Mouse (Mus musculus) heart, postnatal 25 days (tissue): ENCODE data around the gene Tm9sf2. TPM values are rescaled to one million over a fixed set of nuclear protein-coding genes. Genes with fewer than 3 reads are reported as not detected.

Experiments used
- DNase-seq: peaks from one replicate; pipeline ENCODE4 v3.0.0; 2022; ENCODE audit warnings: low spot score
- intact Hi-C: fragments of 180-260 bp; cut with DNase I; formaldehyde crosslinking; loops from one replicate; pipeline ENCODE4 v1.15.1; 2025
- total RNA-seq, 2 experiments: library from RNA; stranded (reverse); gene quantifications; 2 replicates each; pipeline ENCODE4 v1.2.3; 2021

Tm9sf2 gene
- total RNA-seq, 2 experiments from 2014 or later, result 122 to 129 TPM

DNA sequence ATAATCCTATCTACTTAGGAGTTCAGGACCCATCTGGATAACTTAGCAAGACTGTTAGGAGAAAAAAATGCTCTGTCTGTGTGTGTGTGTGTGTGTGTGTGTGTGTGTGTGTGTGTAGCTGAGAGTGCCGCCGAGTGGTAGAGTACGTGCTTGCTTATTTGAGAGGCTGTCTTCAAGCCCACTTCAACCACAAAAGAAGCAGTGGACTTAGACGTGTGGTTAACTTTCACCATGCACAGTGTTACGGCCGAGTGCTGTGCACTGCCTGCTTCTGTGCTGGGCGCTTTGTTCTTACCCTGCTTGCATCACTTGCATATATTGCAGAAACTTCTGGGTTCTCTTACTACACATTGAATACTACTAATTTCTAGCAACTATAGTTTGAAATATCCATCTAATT is 50.9 kb downstream of the Tm9sf2 start:
- intact Hi-C loops, result no loop called here

DNA sequence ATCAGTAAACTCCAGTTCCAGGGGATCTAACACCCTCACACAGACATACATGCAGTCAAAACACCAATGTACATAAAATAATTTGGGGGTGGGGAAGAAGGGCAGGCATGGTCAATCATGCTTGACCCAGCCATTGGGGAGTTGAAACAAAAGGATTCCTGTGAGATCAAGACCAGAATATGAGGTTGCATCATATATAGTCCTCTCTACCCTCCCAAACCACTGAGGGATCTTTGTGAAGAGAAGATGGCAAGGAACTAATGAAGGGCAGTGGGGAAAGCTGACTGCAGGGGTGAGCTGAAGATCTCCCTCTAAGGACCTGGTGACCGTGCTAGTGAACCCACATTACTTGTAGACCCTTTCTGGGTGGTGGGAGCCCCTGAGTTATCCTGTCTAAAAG is 54.1 kb downstream of the Tm9sf2 start:
- no peak for DNase-seq
- intact Hi-C loops, result no loop called here

More for the DNA sequence above, 50.9 kb downstream of the Tm9sf2 start:
- DNase-seq, result no peak

DNA sequence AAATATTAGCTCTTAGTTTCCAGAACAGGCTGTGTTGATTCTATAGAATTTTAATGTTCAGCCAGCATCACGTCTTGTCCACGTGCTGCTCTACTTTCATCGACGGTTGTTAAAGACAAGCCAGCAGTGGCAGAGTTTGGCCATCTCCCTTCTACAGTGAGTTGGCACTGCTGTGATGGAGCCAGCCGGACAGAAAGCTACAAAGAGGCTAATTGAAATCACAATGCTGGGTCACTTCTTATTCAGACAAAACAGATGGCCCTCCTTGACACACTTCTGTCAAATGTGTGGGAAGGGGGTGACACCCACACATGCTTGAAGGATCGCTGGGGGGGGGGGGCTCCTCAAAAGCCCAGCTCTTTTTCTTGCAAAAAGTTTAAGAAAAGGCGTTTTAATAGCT is 62.1 kb downstream of the Tm9sf2 start:
- DNase-seq, result no peak
- intact Hi-C loops, result no loop called here

DNA sequence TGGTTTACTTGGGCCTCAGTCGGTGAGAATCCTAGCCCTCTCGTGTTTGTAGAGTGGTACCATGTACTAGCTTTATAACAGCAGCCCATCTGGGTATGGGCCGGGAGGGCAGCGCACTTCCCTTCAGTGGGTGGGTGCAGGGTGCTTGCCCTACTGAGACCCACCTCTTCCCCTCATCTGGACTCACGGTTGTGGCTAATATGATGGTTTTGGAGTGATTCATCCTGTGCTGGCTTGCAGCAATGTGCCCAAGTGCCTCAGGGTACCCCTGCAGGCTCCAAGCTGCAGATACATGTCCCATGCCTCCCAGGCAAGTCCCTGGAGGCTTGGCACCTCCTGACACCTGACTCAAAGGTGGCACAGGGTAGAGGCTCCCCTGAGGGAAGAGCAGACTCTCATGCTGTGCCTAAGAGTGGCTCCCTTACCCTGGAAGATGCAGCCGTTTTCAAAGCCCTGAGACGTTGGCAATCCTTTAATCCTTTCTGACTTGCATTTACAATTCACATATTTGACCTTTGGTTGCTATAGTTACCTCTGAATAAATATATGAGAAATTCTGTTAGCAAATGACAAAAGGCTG is 63.5 kb downstream of the Tm9sf2 start:
- DNase-seq, result no peak
- intact Hi-C loops, result no loop called here

DNA sequence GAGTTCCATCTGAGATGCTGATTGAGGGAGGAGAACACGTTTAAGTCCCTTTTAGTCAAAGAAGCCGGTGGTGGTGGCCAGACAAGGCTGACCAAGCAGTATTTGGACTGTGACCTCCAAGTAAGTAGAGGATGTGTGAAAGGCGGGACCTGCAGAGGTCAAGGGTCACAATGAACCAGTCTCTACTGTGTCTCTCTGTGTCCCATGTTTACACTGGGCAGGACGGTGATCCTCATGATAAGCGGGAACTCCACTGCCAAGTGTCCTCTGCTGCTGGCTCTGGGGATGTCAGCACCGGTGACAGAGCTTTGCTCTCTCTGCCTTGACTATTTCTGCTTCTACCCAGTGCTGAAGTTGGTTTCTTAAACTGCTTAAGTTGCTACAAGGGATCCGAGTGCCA is 64.2 kb downstream of the Tm9sf2 start:
- intact Hi-C loops, result no loop called here
- DNase-seq, result no peak

DNA sequence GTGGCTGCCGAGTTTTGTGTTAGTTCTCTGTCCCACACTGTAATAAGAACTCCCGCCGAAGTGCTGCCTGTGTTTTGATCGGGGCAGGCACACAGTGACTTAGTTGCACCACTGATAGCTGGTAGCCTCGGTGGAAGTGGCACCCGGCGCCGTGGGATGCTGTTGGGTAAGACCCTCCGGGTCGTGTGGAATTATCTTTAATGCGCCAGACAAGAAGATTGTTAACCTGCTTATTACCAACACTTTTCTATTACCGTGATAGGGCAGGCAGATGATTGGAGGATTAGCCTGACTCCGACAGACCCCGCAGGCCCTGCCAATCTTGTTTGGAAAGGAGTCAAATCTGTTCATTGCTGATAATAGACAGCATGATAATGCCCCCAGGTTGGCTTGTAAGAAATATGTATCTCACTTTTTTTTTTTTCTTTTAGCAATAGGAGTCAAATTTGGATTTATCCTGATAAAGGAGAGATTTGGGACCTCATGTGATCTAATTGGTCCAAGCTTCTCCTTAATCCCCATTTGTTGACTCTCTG is 69.5 kb downstream of the Tm9sf2 start:
- DNase-seq, result no peak
- intact Hi-C loops, result no loop called here

DNA sequence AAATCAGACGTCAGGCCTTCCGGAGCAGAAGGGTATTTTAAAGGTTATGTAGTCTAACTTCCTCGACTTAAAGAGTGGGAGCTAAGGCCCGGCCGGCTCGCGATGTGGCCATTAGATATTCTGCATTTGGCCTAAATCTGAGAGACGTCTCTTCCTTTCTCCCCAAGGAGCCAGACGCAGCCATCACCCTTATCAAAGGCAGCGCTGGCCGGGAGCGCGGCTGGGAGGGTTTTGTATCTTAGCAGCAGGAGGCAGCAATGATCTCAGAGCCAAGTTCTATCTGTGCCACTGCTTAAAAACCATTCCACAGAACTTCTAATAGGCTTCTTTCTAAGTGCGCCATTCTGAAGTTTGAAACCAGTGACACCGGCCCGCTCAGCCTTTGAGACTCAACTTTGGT is 72.4 kb downstream of the Tm9sf2 start:
- no peak for DNase-seq
- intact Hi-C loops, result no loop called here

DNA sequence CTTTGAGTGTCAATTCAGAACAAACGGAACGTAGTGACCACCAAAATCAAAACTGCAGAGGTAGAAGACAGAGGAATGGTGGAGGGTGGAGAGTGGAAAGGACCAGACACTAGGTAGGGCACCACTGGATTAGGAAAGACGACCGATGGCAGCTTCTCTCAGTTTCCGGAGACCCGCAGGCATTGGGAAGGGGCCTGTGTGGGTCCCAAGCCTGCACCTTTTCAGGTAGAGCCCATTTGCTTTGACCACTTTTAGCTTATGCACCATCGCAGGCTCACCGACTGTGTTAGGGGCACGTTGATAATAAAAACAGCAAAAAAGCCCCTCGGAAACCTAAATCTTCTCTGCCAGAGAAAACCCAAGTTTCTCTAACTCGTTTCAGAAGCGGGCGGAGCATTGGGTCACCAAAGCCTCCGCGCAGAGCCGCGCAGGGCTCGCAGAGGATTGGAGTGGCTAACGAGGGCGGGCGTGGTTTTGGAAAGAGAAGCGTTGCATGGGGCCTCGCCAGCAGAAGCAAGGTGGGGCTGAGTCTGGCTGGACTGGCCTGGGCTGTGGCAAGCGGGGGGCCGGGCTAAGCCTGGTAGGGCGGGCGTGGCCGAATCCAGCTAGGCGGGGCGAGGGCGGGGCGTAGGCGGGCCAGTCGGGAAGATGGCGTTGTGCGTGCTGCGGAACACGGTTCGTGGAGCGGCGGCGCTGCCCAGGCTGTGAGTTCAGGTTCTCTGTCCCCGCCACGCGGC is 74.4 kb downstream of the Tm9sf2 start, which contains the start of gene Clybl:
Gene Clybl, plus strand, starts transcription at position 627 of the 737 bp plus-strand sequence.
- intact Hi-C loops, result loop anchor here (10.0 kb wide), 1 partner anchor 294 kb away; the partner anchor contains the start of gene Zic2
- DNase-seq, result peak; percentile 93

DNA sequence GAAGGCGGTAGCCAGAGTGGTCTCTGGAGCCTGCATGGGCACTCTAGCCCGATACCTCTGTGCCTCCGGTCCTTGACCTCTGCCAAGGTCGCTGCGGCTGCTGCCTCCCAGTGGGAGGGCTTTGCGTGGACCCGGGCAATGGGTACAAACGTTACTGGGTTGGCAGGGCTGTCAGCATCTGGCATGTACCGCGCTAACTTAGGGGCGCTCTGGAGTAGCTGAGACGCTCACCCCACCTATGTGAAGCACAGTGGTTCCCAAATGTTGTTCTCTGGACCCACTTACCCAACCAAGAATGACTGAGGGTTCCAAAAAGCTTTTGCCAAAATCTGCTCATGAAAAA is 74.9 kb downstream of the Tm9sf2 start:
- intact Hi-C loops, result loop anchor here (10.0 kb wide), 1 partner anchor 293 kb away; the partner anchor contains the start of gene Zic2
- no peak for DNase-seq

DNA sequence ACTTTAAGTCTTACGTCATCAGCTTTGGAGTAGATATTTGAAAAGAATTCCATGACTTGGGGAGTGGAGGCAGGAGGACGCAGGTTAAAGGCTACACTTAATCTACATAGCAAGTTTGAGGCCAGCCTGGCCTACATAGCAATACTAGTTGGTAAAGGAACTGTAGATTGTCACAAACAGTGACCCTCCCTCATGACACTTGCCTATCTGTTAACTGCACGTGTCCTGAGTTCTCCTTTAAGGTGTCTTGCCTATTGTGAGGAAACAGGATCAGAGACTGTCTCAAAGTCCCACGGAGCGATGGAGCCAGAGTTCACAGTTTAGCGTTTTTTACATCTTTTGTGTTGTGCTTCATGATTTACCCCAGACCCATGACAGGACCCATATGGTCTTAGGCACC is 75.4 kb downstream of the Tm9sf2 start:
- intact Hi-C loops, result loop anchor here (10.0 kb wide), 1 partner anchor 293 kb away; the partner anchor contains the start of gene Zic2
- no peak for DNase-seq

DNA sequence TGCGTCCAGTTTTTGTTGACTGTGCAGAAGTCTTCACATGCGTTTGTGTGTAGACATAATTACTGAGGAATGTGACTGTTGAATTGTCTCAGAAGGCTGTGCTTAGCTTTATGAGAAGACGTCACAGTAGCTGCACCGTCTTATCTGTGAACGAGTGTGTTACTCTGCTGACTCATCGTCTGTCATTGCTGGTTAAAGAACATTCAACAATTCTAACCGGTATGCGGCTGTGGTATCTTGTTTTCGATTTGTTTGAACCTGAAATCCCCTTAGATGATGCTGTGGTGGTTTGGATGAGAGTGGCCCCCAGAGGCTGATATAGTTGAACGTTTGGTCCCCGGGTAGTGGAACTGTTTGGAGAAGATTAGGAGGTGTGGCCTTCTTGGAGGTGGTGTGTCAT is 77.1 kb downstream of the Tm9sf2 start:
- no peak for DNase-seq
- intact Hi-C loops, result loop anchor here (10.0 kb wide), 1 partner anchor 291 kb away; the partner anchor contains the start of gene Zic2

DNA sequence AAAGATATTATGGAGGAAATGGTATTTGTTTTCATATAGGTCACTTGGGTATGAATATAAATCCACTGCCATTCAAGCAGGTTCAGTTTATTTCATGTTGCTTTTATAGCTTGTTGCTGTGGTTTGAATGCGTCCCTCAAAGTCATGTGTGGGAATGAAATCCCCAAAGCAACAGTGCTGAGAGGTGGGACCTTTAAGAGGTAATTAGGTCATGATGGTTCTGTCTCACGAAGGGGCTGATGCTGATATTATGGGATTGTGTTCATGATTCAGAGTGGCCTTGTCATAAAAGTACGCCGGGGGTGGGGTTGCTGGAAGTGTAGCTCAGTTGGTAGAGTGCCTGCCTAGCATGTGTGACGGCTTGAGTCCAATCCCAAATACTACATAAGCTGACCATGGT is 81.4 kb downstream of the Tm9sf2 start:
- intact Hi-C loops, result loop anchor here (10.0 kb wide), 1 partner anchor 287 kb away; the partner anchor contains the start of gene Zic2
- no peak for DNase-seq

DNA sequence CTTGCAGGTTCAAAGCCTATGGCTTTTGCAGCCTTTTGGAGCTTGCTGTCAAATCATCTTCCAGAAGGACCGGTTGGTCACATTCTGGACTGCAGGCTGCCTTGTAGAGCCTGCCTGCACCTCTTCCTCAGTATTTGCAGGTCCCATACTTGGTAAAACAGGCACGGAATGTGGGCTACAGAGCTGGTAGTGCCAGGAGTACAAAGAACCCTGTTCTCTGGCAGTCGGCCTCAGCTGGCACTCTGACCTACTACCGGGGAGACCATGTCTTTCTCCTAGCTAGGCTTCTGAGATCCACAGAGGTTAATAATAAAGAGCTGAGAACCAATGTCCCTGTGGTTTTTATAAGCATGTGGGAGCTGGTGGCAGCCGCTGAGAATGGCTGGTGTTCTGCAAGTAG is 83.1 kb downstream of the Tm9sf2 start:
- DNase-seq, result no peak
- intact Hi-C loops, result loop anchor here (10.0 kb wide), 3 partner anchors 285 to 1125 kb away; partner anchors contain the start of gene Zic2

DNA sequence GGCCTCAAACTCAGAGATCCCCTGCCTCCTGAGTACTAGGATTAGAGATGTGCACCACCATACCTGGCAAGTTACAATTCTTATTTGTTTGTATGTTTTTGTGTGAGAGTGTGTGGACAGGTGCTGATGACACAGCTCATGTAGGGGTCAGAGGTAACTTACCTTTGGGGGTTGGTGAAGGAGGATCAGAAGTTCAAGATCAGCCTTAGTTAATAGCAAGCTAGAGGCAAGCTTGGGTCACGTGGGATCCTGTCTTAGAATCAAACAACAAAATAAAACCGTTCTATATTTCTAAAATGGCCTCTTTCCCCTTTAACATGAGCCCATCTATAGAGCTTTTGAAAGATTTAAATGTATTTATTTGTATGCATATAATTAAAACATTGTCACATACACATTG is 83.7 kb downstream of the Tm9sf2 start:
- intact Hi-C loops, result loop anchor here (10.0 kb wide), 2 partner anchors 684 to 1124 kb away; no protein-coding TSS in a partner anchor

DNA sequence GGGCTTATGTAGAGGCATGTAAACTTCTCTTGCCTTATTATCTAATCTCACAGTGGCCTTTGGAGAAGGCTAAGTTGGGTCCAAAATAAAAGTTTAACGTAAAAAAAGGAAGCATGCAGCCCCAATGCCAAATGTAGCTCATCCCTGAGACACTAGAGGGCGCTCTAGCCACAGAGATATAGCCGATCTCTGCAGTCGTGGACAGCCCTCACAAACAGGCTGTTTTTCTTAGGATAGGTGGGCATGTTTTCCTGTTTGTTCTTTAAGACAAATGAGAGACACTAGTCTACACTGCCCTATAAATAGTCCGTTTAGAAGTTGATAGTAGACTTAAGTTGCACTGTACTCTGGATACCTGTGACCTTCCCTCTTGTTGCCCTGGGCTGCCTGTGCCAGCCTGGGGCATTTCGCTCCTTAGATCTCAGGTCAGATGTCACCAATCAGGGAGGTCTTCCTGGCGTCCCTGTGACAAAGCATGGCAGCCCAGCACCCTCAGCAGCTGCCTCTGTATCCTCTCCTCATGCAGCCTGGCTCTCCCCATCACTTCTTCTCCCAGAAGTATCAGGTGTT is 84.2 kb downstream of the Tm9sf2 start:
- intact Hi-C loops, result loop anchor here (10.0 kb wide), 2 partner anchors 684 to 1124 kb away; no protein-coding TSS in a partner anchor
- no peak for DNase-seq

More for the DNA sequence above, 83.7 kb downstream of the Tm9sf2 start:
- no peak for DNase-seq

DNA sequence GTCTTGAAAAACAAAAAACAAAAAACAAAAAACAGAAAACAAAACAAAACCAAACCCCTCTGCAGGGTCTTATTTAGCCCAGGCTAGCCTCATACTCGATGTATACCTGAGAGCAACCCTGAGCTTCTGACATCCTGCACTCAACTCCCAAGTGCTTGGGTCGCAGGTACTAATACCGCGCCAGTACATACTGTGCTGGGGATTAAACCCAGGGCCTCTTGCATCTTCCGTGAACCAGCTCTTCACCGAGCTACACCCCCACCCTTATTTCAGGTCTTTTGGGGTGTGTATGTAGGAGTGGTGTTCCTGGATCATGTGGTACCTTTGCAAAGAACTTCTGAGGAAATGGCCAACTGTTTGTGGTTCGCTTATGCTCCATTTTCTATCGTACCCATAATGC is 87.8 kb downstream of the Tm9sf2 start:
- DNase-seq, result no peak
- intact Hi-C loops, result loop anchor here (10.0 kb wide), 2 partner anchors 680 to 1120 kb away; no protein-coding TSS in a partner anchor

DNA sequence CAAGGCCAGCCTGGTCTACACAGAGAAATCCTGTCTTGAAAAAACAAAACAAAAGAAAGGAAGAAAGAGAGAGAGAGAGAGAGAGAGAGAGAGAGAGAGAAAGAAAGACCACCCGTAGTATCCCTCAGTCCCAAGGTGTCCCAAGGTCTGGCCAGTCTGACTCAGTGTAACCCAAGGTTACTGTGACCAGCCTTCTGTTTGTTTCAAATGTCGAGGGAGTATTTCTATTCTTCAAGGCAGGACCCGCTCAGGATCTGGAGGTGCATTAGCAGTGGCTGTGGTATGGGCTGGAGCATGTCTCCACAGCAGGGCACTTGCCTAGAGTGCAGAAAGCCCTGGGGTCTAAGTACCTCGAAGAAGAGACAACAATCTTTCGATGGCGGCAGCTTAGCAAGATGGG is 90.0 kb downstream of the Tm9sf2 start:
- intact Hi-C loops, result loop anchor here (10.0 kb wide), 2 partner anchors 678 to 1118 kb away; no protein-coding TSS in a partner anchor
- no peak for DNase-seq

DNA sequence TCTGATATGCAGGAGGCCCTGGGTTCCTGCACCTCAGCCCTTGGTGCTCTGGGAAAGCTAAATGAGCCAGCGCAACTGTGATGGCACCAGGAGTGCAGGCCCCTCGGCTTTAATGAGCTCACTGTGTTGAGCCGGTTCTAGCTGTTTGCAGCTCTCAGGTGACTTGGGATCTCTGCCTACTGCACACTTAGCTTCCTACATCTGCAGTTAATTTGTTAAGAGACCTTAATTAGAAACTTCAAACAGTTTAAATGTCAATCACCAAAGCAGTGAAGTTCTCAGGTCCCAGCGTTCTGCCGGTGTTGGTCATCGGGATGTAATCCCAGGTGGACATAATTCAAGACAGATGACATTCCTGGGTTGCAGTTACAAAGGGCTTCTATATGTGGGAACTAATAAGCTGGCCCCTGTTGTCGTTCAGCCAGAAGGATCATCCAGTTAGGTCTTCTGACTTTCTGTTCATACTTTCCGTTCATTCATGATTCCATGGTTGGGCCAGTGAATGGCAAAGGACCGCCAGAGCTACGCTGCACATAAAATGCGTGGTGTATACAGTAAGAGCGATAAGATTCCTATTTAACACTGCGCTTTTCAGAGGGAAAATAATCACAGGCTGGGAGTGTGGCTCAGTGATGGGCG is 93.5 kb downstream of the Tm9sf2 start:
- no peak for DNase-seq
- intact Hi-C loops, result no loop called here

DNA sequence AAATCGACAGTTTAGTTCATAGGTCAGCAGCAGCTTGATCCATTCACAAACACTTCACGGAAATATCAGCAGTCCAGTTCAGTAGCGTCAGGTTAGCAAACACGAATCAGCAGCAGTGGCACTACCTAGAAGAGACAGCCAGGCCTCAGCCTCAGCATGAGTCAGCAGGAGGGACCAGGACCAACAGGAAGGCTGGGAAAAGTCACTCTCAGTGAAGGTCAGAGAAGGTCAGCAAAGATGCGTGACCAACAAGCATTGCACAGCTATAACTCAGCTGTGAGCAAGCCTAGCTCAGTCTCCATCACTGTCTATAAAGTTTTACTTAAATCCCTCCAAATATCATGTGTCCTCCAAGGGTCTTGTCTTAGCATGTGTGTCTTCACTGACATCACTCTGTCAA is 102.3 kb downstream of the Tm9sf2 start:
- intact Hi-C loops, result no loop called here

More for the DNA sequence above, 102.3 kb downstream of the Tm9sf2 start:
- no peak for DNase-seq
